Mouse (Mus musculus) kidney, postnatal 36 days (tissue): Measurements from ENCODE around the gene Cnbd2.
A peak's percentile ranks its signal among the peaks of the same experiment; 100 is the strongest.

Source experiments
- DNase-seq, 2 experiments: peaks; one replicate each; pipeline ENCODE4 v3.0.0; 2021 to 2022; ENCODE audit warnings: mixed read lengths in 2 of 2

The Cnbd2 gene

DNA sequence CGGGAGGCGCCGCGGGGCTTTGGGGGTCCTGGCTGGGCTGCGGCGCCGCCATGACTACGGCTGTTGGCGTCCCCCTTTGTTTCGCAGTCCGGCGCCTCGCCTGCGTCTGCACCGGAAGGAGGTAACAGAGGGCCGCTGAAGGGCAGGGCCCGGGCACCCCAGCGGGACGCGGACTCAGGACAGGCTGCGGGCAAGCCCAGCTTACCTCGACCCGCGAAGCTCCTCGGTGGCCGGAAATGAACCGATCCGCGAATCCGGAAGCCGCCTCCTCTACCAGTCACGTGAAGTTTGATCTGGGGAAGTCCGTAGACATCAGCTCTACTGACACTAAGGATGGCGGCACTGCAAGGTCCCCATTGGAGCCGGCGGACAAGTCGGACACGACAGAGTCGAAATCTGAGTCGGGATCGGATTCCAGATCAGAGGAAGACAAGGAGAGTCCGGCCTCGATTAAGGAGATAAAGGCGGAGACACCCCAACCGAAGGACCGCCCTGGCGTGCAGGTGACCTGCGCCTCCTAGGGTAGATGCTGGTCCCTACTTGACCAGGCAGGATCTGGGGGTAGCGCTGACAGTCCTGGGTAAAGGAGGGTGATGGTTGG is at the start of gene Cnbd2, which contains the start of gene Scand1:
TSS of gene Cnbd2 (plus strand) at position 3 of the 601 bp plus-strand sequence.
TSS of gene Scand1 (minus strand) at position 408 of the 601 bp plus-strand sequence.
- peak; percentile 89 to 90 for DNase-seq

DNA sequence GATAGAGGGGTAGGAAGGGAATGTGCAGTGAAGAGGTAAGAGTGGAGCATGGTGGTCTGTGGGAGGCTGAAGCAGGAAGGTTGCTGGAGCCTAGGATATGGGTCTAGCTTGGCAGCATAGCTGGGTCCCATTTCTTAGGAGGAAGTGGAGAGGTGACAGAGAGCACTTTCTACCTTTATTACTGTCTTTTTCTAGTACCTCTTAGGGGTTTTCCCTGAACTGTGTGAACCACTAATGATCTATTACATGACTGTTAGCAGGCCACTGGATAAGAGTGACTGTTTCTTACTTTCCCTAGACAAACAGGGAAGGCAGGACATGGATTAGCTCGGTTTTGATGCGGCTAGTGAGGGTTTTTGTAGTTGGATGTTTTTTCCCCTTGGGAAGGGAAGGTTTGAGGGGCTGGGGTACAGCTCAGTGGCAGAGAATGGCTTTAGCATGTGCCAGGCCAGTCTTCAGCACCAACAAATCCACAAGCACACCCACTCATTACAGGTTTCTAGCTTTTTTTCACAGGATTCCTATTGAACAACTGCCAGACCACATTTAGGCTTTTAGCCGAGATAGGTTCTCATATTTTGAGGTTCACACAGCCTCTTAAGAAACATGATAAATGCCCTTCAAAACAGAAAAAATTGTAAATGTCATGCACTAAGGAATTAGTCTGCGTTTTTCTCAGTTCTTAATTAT is 48.8 kb upstream of the Cnbd2 start:
- no peak for DNase-seq

DNA sequence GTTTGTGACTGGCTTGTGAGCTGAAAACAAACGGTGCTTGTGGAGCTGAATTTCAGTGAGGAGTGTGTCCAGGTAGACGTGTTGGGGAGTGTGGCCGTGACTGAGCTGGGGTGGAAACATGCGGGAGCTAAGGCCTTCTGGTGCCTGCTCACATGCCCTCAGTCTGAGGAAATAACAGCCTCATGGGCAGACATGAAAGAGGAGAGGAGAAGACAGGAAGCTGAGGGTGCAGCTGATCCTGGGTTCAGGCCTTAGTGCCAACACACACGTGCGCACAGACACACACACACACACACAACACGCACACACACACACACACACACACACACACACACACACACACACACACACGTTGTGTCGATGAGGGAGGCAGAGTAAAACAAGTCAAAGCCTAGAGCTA is 44.5 kb upstream of the Cnbd2 start:
- DNase-seq: no peak

DNA sequence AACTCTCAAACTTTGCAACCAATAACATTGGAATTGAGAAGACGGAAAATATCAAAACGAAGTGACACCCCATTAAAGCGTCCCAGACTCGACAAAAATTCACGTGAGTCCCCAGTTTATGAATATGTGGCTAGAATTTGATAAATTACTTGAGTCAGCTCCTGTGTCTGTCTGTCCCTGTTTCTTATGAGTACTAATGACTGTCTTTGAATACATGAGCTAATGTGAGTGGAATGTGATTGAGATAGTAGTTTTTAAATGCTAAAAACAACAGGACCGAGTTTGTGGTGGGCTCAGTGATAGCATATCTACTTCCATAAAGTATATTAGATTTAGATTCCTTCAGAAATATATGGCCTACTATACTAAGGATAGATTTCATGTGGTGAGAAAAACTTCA is 39.5 kb upstream of the Cnbd2 start:
- no peak for DNase-seq

DNA sequence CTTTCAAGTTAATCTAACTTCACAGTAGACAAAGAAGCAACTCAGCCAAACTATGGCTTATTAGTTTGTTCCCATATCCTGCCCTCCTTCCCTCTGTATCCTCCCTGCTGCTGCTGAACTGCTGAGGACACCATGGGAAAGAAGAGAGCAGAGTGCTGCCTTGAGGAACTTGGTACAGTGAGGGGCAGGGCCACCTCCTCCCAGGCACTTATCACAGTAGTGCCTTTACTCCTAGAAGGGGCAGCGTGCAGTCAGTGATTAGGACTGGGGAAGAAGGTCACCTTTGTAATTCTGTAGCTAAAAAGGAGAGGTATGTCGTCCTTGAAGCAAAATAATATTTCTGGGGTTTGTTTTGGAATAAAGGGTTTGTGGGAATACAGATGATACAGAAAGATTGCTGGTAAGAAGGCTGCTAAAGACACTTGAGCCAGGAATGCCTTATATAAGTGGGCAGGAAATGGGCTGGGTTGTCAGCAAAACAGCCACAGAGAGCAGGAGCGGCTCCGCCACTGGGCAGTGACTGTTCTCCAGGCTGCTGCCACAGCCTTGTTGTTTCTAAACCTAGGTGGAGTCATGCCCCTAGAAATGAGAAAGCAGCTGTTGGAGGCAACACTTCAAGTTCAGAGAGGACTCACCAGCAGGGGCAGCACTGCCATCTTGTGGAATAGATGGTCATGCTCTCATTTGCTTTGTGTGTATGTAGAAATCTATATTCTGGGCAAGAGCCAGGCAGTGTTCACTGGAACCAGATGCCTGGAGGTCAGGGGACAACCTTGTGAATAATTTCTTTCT is 33.7 kb upstream of the Cnbd2 start:
- peak; percentile 92 to 93 for DNase-seq

DNA sequence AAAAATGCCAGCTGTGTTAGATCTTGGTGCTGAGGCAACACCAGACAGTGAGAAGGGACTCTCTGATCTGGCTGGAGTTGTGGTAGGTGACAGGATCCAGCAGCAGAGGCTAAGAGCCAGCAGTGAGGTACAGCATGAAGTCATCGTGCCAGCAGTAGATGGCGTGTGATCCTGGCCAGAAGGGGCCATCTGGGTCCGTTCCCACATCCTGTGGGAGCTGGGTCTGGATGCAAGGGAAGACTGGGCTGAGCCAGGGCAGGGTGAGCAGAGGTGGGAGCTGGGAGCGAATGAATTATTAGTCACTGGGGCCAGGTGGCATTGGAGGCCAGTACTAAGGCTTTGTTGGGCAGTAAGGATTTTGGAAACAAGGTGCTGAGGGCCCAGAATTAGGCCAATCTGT is 30.9 kb upstream of the Cnbd2 start:
- DNase-seq: no peak

DNA sequence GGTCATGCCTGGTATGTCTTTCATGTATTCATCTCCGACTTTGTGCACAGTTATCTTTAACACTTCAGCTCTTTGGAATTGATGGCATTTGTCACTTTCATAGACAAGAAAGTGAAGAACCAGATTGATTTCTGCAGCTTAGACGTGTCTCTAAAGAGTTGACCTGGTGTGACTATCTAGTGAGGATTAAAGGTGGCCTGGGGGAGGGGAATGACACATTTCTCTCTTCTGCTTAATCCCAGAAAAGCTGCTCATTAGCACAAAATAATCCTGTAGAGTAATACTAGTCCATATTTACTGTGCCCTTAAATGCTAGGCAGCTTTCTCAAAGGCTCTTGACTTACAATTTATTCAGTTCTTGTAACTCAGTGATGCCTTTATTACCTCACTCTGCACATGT is 26.9 kb upstream of the Cnbd2 start:
- no peak for DNase-seq

DNA sequence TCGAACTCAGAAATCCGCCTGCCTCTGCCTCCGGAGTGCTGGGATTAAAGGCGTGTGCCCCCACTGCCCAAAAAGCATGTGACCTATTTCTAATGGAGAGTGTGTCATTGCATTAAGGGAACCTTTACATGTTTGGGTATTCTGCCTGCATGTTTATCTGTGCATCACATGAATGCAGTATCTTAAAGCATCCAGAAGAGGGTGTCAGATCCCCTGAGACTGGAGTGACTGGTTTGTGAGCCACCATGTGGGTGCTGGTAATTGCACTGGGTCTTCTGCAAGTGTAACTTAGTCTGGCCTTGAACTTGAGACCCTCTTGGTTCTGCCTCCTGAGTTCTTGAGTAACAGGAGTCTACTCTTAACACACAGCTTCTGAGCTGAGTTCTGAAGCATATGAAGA is 25.4 kb upstream of the Cnbd2 start:
- DNase-seq: no peak

DNA sequence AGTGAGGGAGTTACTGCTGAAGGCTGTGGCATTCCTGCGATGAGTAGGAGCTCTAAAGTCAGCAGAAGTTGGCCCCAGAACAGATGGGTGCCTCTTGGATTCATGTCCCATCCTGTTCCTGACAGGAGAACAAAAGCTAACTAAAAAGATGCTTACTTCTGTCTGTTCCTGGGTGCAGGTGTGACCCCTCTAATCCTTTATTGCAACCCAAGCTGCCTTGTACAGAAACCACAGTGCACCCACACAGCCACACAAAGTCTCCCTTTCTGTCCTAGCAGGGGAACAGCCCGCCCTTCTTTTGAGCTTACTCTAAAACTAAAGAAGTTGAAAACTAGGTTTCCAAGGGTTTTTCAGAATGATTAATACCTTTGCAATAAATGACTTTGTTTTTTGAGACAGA is 23.9 kb upstream of the Cnbd2 start:
- no peak for DNase-seq

DNA sequence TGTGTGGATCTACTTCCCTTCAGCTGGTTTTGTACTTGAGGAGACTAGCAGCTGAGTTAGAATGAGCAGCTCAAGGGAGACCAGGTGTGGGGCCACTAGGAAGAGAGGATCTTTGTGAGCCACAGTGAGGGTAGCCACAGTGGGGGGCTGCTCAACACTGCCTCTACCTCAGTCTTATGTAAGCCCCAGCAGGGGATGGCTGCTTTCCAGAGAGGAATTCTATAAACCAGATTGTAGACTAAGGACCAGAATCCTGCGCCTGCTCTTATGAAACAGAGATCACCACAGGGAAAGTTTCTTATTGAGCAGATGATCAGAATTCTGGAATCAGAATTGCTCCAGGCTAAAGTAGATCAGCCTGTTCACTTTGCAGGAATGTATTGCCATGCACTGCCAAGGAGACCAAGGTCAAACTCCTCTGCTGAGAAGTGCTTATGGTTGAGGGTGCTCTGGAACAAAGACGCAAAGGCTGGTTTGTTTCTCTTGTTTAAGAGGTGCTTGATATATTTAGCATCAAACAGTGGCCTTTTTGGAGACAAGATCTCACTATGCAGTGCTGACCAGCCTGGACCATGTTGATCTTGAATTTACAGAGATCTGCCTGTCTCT is 22.4 kb upstream of the Cnbd2 start:
- peak in 1 of 2 experiments; percentile 39 for DNase-seq

DNA sequence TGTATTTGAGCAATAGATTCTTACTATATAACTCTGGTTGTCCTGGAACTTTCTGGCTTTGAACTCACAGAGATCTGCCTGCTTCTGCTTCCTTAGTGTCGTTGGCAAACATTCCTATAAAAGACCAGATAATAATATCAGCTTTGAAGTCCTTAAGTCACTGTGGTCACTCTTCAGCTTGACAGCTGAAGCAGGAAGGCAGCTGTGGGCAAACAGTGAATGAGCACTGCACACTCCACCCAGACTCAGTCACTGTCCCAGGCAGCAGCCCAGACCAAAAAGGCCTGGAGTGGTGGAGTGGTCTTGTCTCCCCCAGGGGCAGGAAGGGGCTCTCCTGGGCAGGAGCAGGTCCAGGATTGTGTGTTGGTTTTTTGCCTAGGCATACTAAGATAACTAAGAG is 20.1 kb upstream of the Cnbd2 start:
- no peak for DNase-seq

DNA sequence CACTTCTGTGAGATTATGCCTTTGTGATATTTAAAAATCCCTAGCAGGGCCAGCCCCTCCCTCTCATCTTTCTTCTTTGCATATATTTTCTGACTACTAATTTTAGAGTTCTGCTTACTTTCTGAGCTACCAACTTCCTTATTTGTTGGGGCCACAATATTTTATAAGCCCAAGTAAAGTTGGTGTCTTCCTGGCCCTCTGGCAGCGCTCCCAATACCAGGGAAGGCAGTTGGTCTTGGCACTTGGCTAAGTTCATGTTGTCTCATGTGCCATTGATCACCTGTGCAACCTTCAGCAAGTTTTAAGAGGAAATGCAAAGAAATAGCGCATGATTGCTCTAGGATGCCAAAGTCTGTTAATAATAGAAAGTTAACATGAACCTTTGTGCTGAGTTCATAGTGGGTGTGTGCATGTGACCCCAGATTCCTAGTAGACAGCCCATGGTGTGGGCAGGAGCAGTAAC is 16.5 kb upstream of the Cnbd2 start:
- peak; percentile 80 to 82 for DNase-seq

DNA sequence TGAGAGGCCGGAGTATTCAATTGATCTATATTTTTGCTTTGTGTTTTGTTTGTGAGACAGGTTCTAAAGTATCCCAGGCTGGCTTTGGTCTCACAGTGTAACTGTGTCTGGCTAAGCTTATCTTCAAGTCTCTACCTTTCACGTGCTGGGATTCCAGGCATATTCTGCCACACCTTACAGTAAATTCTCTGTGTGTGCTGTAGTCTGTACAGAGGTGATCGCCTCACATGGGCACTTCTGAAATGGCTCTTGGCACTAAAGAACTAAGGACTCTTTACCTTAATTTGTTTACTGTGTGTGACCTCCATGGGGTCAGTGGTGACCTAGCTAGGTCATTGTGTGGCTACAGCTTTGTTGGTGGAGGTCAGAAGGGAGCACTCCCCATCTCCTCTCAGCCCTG is 15.9 kb upstream of the Cnbd2 start:
- no peak for DNase-seq

DNA sequence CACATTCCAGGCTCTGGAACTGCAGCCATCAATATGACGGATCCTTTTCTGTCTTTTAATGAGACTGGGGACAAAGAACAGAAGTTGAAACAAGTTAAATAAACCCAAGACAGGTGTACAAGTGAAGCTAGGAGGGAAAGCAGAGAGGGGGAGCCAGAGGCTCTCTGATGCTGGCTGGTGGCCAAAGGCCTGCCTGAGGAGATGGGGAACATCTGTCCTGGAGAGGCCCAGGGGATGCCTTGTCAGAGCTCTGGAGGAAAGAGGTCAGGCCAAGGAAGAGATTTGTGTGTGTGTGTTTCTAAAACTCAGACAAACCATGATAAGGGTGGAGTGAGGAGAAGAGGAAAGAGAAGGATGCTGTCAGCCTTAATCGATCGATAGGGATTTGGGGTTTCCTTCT is 14.4 kb upstream of the Cnbd2 start:
- peak; percentile 42 to 65 for DNase-seq

DNA sequence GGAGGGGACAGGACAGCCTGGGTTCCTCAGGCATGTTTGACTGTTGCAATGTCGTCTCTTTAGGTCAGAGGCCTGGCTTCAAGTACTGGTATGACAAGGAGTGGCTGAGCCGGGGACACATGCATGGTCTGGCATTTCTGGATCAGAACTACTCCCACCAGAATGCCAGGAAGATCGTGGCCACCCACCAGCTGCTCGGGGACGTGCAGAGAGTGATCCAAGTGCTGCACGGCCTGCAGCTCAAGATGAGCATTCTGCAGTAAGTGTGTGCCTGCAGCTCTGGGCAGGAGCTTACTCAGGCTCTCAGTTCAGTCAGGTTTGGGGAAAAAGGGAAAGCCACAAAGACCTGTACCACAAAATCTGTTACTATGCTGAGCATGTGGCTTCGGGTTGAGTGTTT is 13.6 kb upstream of the Cnbd2 start:
- DNase-seq: no peak

DNA sequence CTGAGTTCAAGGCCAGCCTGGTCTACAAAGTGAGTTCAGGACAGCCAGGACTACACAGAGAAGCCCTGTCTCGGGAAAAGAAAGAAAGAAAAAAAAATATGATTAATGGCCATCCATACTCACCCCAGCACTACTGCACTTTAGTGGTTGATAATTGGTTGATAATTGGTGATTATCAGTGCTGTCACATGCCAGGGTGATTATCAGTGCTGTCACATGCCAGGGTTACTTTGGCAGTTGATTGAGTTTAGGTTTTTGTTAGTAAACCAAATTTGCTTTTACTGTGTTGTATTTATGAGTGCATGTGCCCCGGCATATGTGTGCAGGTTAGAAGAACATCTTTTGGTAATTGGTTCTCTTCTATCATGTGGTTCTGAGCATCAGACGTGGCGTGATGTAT is 10.0 kb upstream of the Cnbd2 start:
- DNase-seq: no peak

DNA sequence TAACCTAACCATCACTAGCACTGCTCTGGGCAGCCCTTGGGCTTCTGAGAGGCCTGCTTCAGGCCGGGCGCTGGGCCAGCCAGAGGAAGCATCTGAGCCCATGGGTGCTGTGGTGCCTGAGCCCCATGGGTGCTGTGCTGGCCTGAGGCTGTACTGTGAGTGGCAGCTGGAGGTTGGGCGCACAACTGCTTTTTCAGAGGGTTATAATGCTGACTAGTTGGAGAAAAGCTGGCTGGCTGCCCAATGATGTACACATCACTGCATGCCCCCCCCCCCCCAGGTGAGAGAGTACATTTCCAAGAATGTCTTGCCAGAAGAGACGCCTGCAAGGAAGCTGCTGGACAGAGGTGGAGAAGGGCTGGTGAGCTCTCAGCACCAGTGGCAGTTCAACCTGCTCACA is 7.7 kb upstream of the Cnbd2 start:
- peak; percentile 55 to 58 for DNase-seq

DNA sequence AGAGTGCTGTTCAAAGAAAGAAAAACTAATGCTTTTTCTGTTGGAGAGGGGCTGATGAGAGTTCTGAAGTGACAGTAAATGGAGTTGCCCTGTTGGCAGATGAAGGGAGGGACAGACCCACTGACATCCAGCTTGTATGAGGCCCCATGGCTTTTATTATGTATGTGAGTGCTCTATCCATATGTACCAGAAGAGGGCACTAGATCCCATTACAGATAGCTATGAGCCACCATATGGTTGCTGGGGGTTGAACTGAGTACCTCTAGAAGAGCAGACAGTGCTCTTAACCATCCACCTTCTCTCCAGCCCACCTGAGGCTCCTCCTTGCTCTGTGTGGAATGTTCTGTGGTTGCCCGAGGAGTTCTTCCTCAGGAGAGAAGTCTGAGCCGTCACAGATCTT is 6.3 kb upstream of the Cnbd2 start:
- DNase-seq: no peak

DNA sequence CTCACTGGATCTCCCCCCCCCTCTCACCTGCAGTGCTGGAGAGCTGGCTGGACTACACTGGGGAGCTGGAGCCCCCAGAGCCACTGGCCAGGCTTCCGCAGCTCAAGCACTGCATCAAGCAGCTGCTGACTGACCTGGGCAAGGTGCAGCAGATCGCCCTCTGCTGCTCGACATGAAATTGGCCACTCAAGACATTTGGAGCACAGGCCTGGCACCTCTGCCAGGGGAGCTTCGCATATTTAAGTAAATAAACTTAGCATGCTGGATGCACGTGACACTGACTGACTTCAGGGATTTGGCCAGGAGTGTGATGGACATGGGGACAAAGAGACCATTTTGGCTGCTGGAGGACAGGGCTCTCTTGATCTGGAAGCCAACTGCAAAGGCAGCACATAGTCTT is 4.8 kb upstream of the Cnbd2 start:
- peak; percentile 60 to 74 for DNase-seq

DNA sequence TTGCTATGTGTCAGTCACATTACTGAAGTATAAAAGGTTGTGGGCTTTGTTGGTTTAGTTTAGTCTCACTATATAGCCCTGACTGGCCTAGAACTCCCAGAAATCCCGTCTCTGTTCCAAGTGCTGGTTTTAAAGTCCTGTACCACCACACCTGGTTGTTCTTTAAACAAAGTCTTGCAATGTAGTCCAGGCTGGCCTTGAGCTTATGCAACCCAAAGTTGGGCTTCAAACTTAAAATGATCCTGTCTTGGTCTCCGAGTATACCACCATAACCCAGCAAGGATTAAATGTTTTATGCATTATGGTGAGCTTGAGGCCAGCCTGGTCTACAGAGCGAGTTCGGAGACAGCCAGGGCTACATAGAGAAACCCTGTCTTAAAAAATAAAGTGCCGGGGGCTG is 2.2 kb upstream of the Cnbd2 start:
- DNase-seq: no peak

DNA sequence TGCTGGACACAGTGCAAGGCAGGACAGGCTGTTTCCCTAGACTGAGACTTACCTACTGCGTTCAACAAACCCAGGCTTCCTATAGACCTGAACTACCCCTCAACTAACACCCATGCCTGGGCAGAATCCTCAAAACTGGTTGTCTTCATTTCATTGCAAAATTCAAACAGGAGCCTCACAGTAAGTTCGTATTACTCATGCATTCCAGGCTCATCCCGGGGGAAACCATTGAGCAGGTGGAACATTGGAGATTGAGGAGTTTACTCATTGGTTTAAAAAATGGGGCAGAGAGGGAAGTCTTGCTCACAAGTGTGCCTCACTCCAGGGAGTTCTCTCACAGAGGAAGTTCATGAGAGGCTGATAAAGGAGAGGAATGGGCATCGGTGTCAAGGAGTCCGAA is 1.6 kb upstream of the Cnbd2 start:
- DNase-seq: no peak

DNA sequence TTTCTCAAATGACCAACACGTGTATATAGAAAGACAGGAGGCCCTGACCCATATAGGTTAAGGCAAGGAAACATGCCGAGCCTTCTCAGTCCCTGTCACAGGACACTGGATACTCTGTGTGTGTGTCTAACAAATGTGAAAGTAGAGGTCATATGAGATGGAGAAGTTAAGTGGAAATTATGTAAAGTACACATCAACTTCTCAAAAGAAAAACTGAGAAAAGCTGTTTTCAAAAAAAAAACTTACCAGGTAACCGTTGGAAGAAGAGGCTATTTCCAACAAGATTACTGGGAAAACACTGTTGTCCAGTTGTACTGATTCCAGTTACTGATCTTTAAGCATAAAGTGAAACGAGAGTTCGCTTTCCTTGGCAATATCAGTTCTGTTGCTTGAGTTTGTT is 1.2 kb upstream of the Cnbd2 start:
- no peak for DNase-seq

DNA sequence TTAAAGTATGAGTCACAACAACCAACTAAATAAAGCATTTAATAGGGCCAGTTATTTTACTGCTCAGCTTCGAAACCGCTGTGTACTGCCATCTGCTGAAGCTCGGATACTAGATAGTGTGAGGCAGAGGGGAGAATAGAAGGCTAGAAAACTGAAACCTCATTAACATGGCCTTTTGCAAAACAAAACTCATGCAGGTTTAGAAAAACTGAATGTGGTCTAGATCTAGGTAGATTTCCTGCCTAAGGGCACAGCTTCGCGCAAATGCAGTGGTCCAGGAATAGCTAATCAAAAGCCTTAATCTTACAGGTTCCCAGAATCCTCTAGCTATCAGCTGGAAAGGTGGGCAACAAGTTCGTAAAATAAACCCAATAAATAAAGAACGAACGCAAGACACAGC is 658 bp upstream of the Cnbd2 start:
- DNase-seq: no peak
